Mouse (Mus musculus) forebrain, embryonic 10.5 days (tissue): ENCODE results near the gene Zeb2. TPM values are rescaled to one million over a fixed set of nuclear protein-coding genes. Genes with fewer than 3 reads are reported as not detected.

Source experiments
- DNase-seq: peaks from one replicate; pipeline ENCODE4 v3.0.0-alpha.2; 2017; ENCODE audit warnings: low spot score; ENCODE audit errors: extremely low spot score
- H3K27ac ChIP-seq: fragments of 300-500 bp; sonication (generic); 2 replicates; pipeline ENCODE4 v1.5.1; 2016; ENCODE audit warnings: mild to moderate bottlenecking
- H3K27me3 ChIP-seq: fragments of 300-500 bp; sonication (generic); 2 replicates; pipeline ENCODE4 v1.6.1; 2016; ENCODE audit warnings: mild to moderate bottlenecking; ENCODE audit not compliant: poor library complexity, severe bottlenecking
- H3K36me3 ChIP-seq: fragments of 300-500 bp; sonication (generic); replicated peaks from 2 replicates; pipeline ENCODE4 v1.6.1; 2016; ENCODE audit warnings: mild to moderate bottlenecking, moderate library complexity
- H3K4me1 ChIP-seq: fragments of 300-500 bp; sonication (generic); 2 replicates; pipeline ENCODE4 v1.6.1; 2016
- H3K4me3 ChIP-seq: fragments of 300-500 bp; sonication (generic); 2 replicates; pipeline ENCODE4 v1.5.1; 2016; ENCODE audit warnings: mild to moderate bottlenecking, moderate library complexity
- H3K9me3 ChIP-seq: fragments of 300-500 bp; sonication (generic); 2 replicates; pipeline ENCODE4 v1.6.1; 2016; ENCODE audit warnings: mild to moderate bottlenecking, moderate library complexity
- WGBS: fragments of 180-500 bp; shearing (Covaris S2); methylation state at CpG from one replicate; pipeline ENCODE4 v1.1.7; 2016; 5-methylcytosine and 5-hydroxymethylcytosine counted together
- polyA plus RNA-seq: library from polyadenylated mRNA; unstranded; fragments of >200 nt; fragmentation: Nextera tagmentation; extraction: Ambion mirVana; gene quantifications from 2 replicates; pipeline ENCODE4 v1.2.1, GENCODE M21; 2016

Gene Zeb2
- polyA plus RNA-seq = 30.2 and 30.4 TPM in 2 replicates

GRCm38 (mm10) chr2:45117087-45117561, at the start of gene Zeb2:
Zeb2 (minus strand) TSS chr2:45117395.
- H3K36me3 ChIP-seq = no peaks in the 10 kb centered on the region
- WGBS = 0% methylated on average over 35 of the region's 39 CpGs
- no peaks in the 10 kb centered on the region for H3K27me3 ChIP-seq
- H3K9me3 ChIP-seq = no peaks in the 10 kb centered on the region
- H3K4me1 ChIP-seq = peaks cover 57% of the 10 kb centered on the region
- peak within 1 kb of the TSS; percentile 95 for H3K27ac ChIP-seq
- peak within 1 kb of the TSS; percentile 72 for H3K4me3 ChIP-seq
- peak; percentile 81 for DNase-seq

GRCm38 (mm10) chr2:45158785-45159184, 41.6 kb upstream of the Zeb2 start:
- Histone ChIP-seq H3K36me3 (no peaks in the 10 kb centered on the region), H3K27ac (peak overlapping the region; percentile 79), H3K9me3 (no peaks in the 10 kb centered on the region), H3K4me1 (peaks cover 21% of the 10 kb centered on the region), H3K27me3 (no peaks in the 10 kb centered on the region), H3K4me3 (peak overlapping the region; percentile 34; the same call in 1 of the 2 replicates)
- WGBS = 80% methylated on average over 5 of the region's 5 CpGs
- no peak for DNase-seq

- Histone ChIP-seq H3K27ac (peak overlapping the region; percentile 79), H3K27me3 (no peaks in the 10 kb centered on the region), H3K36me3 (no peaks in the 10 kb centered on the region), H3K4me3 (peak overlapping the region; percentile 34), H3K9me3 (no peaks in the 10 kb centered on the region), H3K4me1 (peaks cover 21% of the 10 kb centered on the region)
- WGBS = 15% methylated on average over 8 of the region's 8 CpGs
- DNase-seq = no peak
Observed at GRCm38 (mm10) chr2:45158351-45158782, 41.2 kb upstream of the Zeb2 start.

GRCm38 (mm10) chr2:45153315-45153714, 36.1 kb upstream of the Zeb2 start:
- no peaks in the 10 kb centered on the region for H3K27me3 ChIP-seq
- no peak overlapping the region for H3K4me3 ChIP-seq
- WGBS = 87% methylated on average over 1 of the region's 1 CpGs
- no peak for DNase-seq
- no peak overlapping the region for H3K27ac ChIP-seq
- peaks cover 14% of the 10 kb centered on the region for H3K4me1 ChIP-seq
- H3K9me3 ChIP-seq = no peaks in the 10 kb centered on the region
- H3K36me3 ChIP-seq = no peaks in the 10 kb centered on the region

GRCm38 (mm10) chr2:45143162-45143561, 26.0 kb upstream of the Zeb2 start:
- 96% methylated on average over 1 of the region's 1 CpGs for WGBS
- Histone ChIP-seq H3K4me3 (no peak overlapping the region), H3K4me1 (no peaks in the 10 kb centered on the region), H3K36me3 (no peaks in the 10 kb centered on the region), H3K27me3 (no peaks in the 10 kb centered on the region), H3K27ac (no peak overlapping the region), H3K9me3 (no peaks in the 10 kb centered on the region)
- DNase-seq = no peak

- no peaks in the 10 kb centered on the region for H3K27me3 ChIP-seq
- DNase-seq = no peak
- 93% methylated on average over 6 of the region's 6 CpGs for WGBS
Observed at GRCm38 (mm10) chr2:45138906-45139305, 21.7 kb upstream of the Zeb2 start.

GRCm38 (mm10) chr2:45136783-45137182, 19.6 kb upstream of the Zeb2 start:
- H3K4me1 ChIP-seq = no peaks in the 10 kb centered on the region
- 81% methylated on average over 2 of the region's 2 CpGs for WGBS

More at GRCm38 (mm10) chr2:45138906-45139305, 21.7 kb upstream of the Zeb2 start:
- Histone ChIP-seq H3K4me1 (no peaks in the 10 kb centered on the region), H3K27ac (no peak overlapping the region), H3K36me3 (no peaks in the 10 kb centered on the region), H3K4me3 (no peak overlapping the region), H3K9me3 (no peaks in the 10 kb centered on the region)

GRCm38 (mm10) chr2:45133225-45133624, 16.0 kb upstream of the Zeb2 start:
- no peaks in the 10 kb centered on the region for H3K9me3 ChIP-seq
- H3K4me1 ChIP-seq = peaks cover 5% of the 10 kb centered on the region
- H3K4me3 ChIP-seq = no peak overlapping the region
- no peak overlapping the region for H3K27ac ChIP-seq
- no peaks in the 10 kb centered on the region for H3K36me3 ChIP-seq
- DNase-seq = no peak
- H3K27me3 ChIP-seq = no peaks in the 10 kb centered on the region
- 94% methylated on average over 4 of the region's 4 CpGs for WGBS

More at GRCm38 (mm10) chr2:45136783-45137182, 19.6 kb upstream of the Zeb2 start:
- H3K9me3 ChIP-seq = no peaks in the 10 kb centered on the region
- H3K27me3 ChIP-seq = no peaks in the 10 kb centered on the region
- no peak for DNase-seq
- no peaks in the 10 kb centered on the region for H3K36me3 ChIP-seq
- no peak overlapping the region for H3K4me3 ChIP-seq
- H3K27ac ChIP-seq = no peak overlapping the region

- H3K9me3 ChIP-seq = no peaks in the 10 kb centered on the region
- no peaks in the 10 kb centered on the region for H3K27me3 ChIP-seq
- no peak for DNase-seq
- 95% methylated on average over 4 of the region's 4 CpGs for WGBS
- H3K36me3 ChIP-seq = no peaks in the 10 kb centered on the region
- H3K27ac ChIP-seq = no peak overlapping the region
- H3K4me1 ChIP-seq = peaks cover 5% of the 10 kb centered on the region
- no peak overlapping the region for H3K4me3 ChIP-seq
Observed at GRCm38 (mm10) chr2:45130461-45131156, 13.4 kb upstream of the Zeb2 start.

GRCm38 (mm10) chr2:45129556-45129955, 12.4 kb upstream of the Zeb2 start:
- DNase-seq = no peak
- no peaks in the 10 kb centered on the region for H3K27me3 ChIP-seq
- H3K36me3 ChIP-seq = no peaks in the 10 kb centered on the region
- H3K4me1 ChIP-seq = peaks cover 5% of the 10 kb centered on the region
- no peak overlapping the region for H3K4me3 ChIP-seq
- H3K27ac ChIP-seq = no peak overlapping the region
- H3K9me3 ChIP-seq = no peaks in the 10 kb centered on the region
- WGBS = 32% methylated on average over 6 of the region's 6 CpGs

- H3K27me3 ChIP-seq = no peaks in the 10 kb centered on the region
- no peak for DNase-seq
- H3K36me3 ChIP-seq = no peaks in the 10 kb centered on the region
- 97% methylated on average over 2 of the region's 2 CpGs for WGBS
- no peaks in the 10 kb centered on the region for H3K9me3 ChIP-seq
- H3K4me1 ChIP-seq = peaks cover 5% of the 10 kb centered on the region
- H3K27ac ChIP-seq = no peak overlapping the region
- no peak overlapping the region for H3K4me3 ChIP-seq
Observed at GRCm38 (mm10) chr2:45128696-45129095, 11.5 kb upstream of the Zeb2 start.

GRCm38 (mm10) chr2:45126401-45126800, 9.2 kb upstream of the Zeb2 start:
- 93% methylated on average over 5 of the region's 5 CpGs for WGBS
- no peaks in the 10 kb centered on the region for H3K36me3 ChIP-seq
- H3K4me3 ChIP-seq = no peak overlapping the region
- no peaks in the 10 kb centered on the region for H3K9me3 ChIP-seq
- H3K4me1 ChIP-seq = peaks cover 7% of the 10 kb centered on the region
- DNase-seq = no peak
- no peak overlapping the region for H3K27ac ChIP-seq
- H3K27me3 ChIP-seq = no peaks in the 10 kb centered on the region

GRCm38 (mm10) chr2:45125181-45125580, 8.0 kb upstream of the Zeb2 start:
- peaks cover 7% of the 10 kb centered on the region for H3K4me1 ChIP-seq
- WGBS = 83% methylated on average over 4 of the region's 4 CpGs
- no peaks in the 10 kb centered on the region for H3K27me3 ChIP-seq
- H3K4me3 ChIP-seq = no peak overlapping the region
- H3K9me3 ChIP-seq = no peaks in the 10 kb centered on the region
- no peak for DNase-seq
- H3K27ac ChIP-seq = no peak overlapping the region
- H3K36me3 ChIP-seq = no peaks in the 10 kb centered on the region
